In the genomic region with DNA sequence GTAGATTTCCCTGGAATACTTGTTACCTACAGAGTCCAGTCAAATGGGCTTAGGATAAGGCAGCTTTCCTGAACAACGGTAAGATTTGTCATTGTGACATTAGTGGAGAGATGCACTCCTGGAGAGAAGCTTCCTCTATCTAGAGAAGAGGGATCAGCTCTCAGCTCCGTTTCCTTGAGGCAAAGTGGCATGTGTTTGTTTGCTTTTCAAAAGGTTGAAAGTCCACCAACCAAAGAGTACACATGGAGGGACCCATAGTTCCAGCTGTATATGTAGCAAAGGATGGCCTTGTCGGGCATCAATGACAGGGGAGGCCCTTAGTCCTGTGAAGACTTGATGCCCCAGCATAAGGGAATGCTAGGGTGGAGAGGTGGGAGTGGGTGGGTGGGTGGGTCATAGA, we compare ENCODE assay signal across 16 mouse cellular contexts.
DNase-seq lines count a peak whose midpoint lies in the region; ATAC-seq and TF ChIP-seq lines count a peak whose summit lies in the region.
"Had no signal": no experiment of that assay in that cellular context is flagged by ENCODE, and none has a peak within 500 bp of the region (broad histone marks: within the 10 kb centered on the region; RNA-seq: fewer than 3 reads in every experiment).

No protein-coding gene starts in this region.

- H3K4me3 ChIP-seq in liver, postnatal 0 days (ENCODE audit: low read depth, low read length): no peak overlapping the region
- H3K4me3 ChIP-seq in liver, embryonic 11.5 days (ENCODE audit: low read depth, low read length): no peak overlapping the region
- H3K4me3 ChIP-seq in midbrain, embryonic 11.5 days (ENCODE audit: low read depth, low read length): no peak overlapping the region
- H3K4me3 ChIP-seq in midbrain, embryonic 10.5 days: no peak overlapping the region
- no peak overlapping the region for H3K4me3 ChIP-seq in intestine, postnatal 0 days (ENCODE audit: low read depth, low read length)
- H3K4me3 ChIP-seq: embryonic facial prominence, embryonic 13.5 days; forebrain, embryonic 13.5 days; heart, embryonic 12.5 days had no signal

- peak overlapping the region; percentile 8; the same call in 1 of the 2 replicates for H3K4me2 ChIP-seq in liver, postnatal 0 days (ENCODE audit: low read depth, low read length)
- H3K4me2 ChIP-seq in liver, embryonic 11.5 days: no peak overlapping the region
- H3K4me2 ChIP-seq in midbrain, embryonic 11.5 days: no peak overlapping the region
- no peak overlapping the region for H3K4me2 ChIP-seq in intestine, postnatal 0 days (replicated peaks; ENCODE audit: low read depth)
- H3K4me2 ChIP-seq: embryonic facial prominence, embryonic 13.5 days; forebrain, embryonic 13.5 days; heart, embryonic 12.5 days had no signal

- H3K27ac ChIP-seq in liver, postnatal 0 days (ENCODE audit: low read depth): no peak overlapping the region
- H3K27ac ChIP-seq in liver, embryonic 11.5 days (ENCODE audit: low read depth, low read length): no peak overlapping the region
- H3K27ac ChIP-seq in midbrain, embryonic 11.5 days (ENCODE audit: low read depth, low read length): no peak overlapping the region
- H3K27ac ChIP-seq in midbrain, embryonic 10.5 days (replicated peaks): no peak overlapping the region; the same call in 1 of the 2 replicates
- H3K27ac ChIP-seq in intestine, postnatal 0 days (ENCODE audit: low read depth, low read length): no peak overlapping the region
- H3K27ac ChIP-seq: forebrain, embryonic 13.5 days had no signal

- 48% methylated on average over 3 of the region's 3 CpGs for WGBS in liver, postnatal 0 days (ENCODE audit: insufficient replicate concordance)
- WGBS in liver, embryonic 11.5 days: 52% methylated on average over 3 of the region's 3 CpGs
- WGBS in midbrain, embryonic 11.5 days: 69% methylated on average over 3 of the region's 3 CpGs
- 67% methylated on average over 3 of the region's 3 CpGs for WGBS in midbrain, embryonic 10.5 days
- 37% methylated on average over 3 of the region's 3 CpGs for WGBS in intestine, postnatal 0 days

- TF ChIP-seq CTCF in liver, postnatal 0 days (IDR thresholded peaks at IDR 0.05; ENCODE audit: low read depth): no peak
- no peak for TF ChIP-seq CTCF in intestine, postnatal 0 days (IDR thresholded peaks at IDR 0.05; ENCODE audit: low read depth)

- no peak for TF ChIP-seq EP300 in liver, postnatal 0 days (IDR thresholded peaks at IDR 0.05; ENCODE audit: low read depth)

- H3K9ac ChIP-seq in liver, postnatal 0 days (replicated peaks): no peak overlapping the region
- no peak overlapping the region for H3K9ac ChIP-seq in liver, embryonic 11.5 days (ENCODE audit: low read depth, low read length)
- no peak overlapping the region for H3K9ac ChIP-seq in midbrain, embryonic 11.5 days (ENCODE audit: low read length)
- H3K9ac ChIP-seq in intestine, postnatal 0 days (ENCODE audit: low read depth, low read length): no peak overlapping the region
- H3K9ac ChIP-seq: embryonic facial prominence, embryonic 13.5 days; forebrain, embryonic 13.5 days; forebrain, postnatal 0 days; heart, embryonic 12.5 days had no signal

- DNase-seq in liver, postnatal 0 days: no peak
- no peak for DNase-seq in liver, embryonic 11.5 days (ENCODE audit: low spot score)
- DNase-seq in midbrain, embryonic 11.5 days (ENCODE audit: low spot score, missing footprints): peak; percentile 69
- no peak for DNase-seq in midbrain, embryonic 10.5 days (ENCODE audit: low spot score)
- no peak for DNase-seq in adrenal gland, postnatal 36 days
- DNase-seq: adrenal gland, postnatal 10 days; cerebellum, adult 11-12 months; cerebellum, adult 9-10 months; cerebellum, postnatal 25 days; forebrain, postnatal 0 days; gastrocnemius, postnatal 14 days had no signal

- no peaks in the 10 kb centered on the region for H3K27me3 ChIP-seq in liver, postnatal 0 days (ENCODE audit: insufficient read depth, low read length)
- no peaks in the 10 kb centered on the region for H3K27me3 ChIP-seq in liver, embryonic 11.5 days (replicated peaks; ENCODE audit: control insufficient read depth, insufficient read depth, low read length)
- H3K27me3 ChIP-seq in midbrain, embryonic 11.5 days (ENCODE audit: control insufficient read depth, insufficient read depth, low read length): no peaks in the 10 kb centered on the region
- no peaks in the 10 kb centered on the region for H3K27me3 ChIP-seq in midbrain, embryonic 10.5 days (ENCODE audit: low read depth, poor library complexity, severe bottlenecking)
- H3K27me3 ChIP-seq in intestine, postnatal 0 days (replicated peaks; ENCODE audit: control insufficient read depth, insufficient read depth, low read length): no peaks in the 10 kb centered on the region
- H3K27me3 ChIP-seq: embryonic facial prominence, embryonic 13.5 days; forebrain, embryonic 13.5 days; heart, embryonic 12.5 days had no signal

- no peaks in the 10 kb centered on the region for H3K4me1 ChIP-seq in liver, postnatal 0 days (ENCODE audit: insufficient read depth)
- no peaks in the 10 kb centered on the region for H3K4me1 ChIP-seq in liver, embryonic 11.5 days (replicated peaks; ENCODE audit: control insufficient read depth, insufficient read depth, low read length)
- H3K4me1 ChIP-seq in midbrain, embryonic 11.5 days (ENCODE audit: control insufficient read depth, insufficient read depth, low read length): 0 out of 2 replicates have a peak, but pooled peaks cover 7% of the 10 kb centered on the region
- peaks cover 24% of the 10 kb centered on the region for H3K4me1 ChIP-seq in midbrain, embryonic 10.5 days
- H3K4me1 ChIP-seq in intestine, postnatal 0 days (replicated peaks; ENCODE audit: control insufficient read depth, insufficient read depth, low read length): no peaks in the 10 kb centered on the region

- no peaks in the 10 kb centered on the region for H3K9me3 ChIP-seq in liver, postnatal 0 days (ENCODE audit: low read length)
- H3K9me3 ChIP-seq in liver, embryonic 11.5 days (ENCODE audit: control insufficient read depth, low read length): no peaks in the 10 kb centered on the region
- H3K9me3 ChIP-seq in midbrain, embryonic 11.5 days (ENCODE audit: control insufficient read depth, low read length): no peaks in the 10 kb centered on the region
- no peaks in the 10 kb centered on the region for H3K9me3 ChIP-seq in midbrain, embryonic 10.5 days (replicated peaks)
- H3K9me3 ChIP-seq in intestine, postnatal 0 days (ENCODE audit: control insufficient read depth): no peaks in the 10 kb centered on the region
- H3K9me3 ChIP-seq: embryonic facial prominence, embryonic 13.5 days; forebrain, embryonic 13.5 days; heart, embryonic 12.5 days had no signal

- no peaks in the 10 kb centered on the region for H3K36me3 ChIP-seq in liver, postnatal 0 days (replicated peaks; ENCODE audit: insufficient read depth, low read length)
- no peaks in the 10 kb centered on the region for H3K36me3 ChIP-seq in liver, embryonic 11.5 days (ENCODE audit: control insufficient read depth, insufficient read depth, low read length)
- H3K36me3 ChIP-seq in midbrain, embryonic 11.5 days (ENCODE audit: control insufficient read depth, insufficient read depth, low read length): no peaks in the 10 kb centered on the region
- H3K36me3 ChIP-seq in midbrain, embryonic 10.5 days: no peaks in the 10 kb centered on the region
- no peaks in the 10 kb centered on the region for H3K36me3 ChIP-seq in intestine, postnatal 0 days (ENCODE audit: control insufficient read depth, insufficient read depth)
- H3K36me3 ChIP-seq: embryonic facial prominence, embryonic 13.5 days; heart, embryonic 12.5 days had no signal

- peak; percentile 55; the same call in 1 of the 2 replicates for ATAC-seq in liver, postnatal 0 days
- ATAC-seq in liver, embryonic 11.5 days (replicated peaks; ENCODE audit: low FRiP score): no peak
- no peak for ATAC-seq in midbrain, embryonic 11.5 days (ENCODE audit: low FRiP score)
- ATAC-seq in intestine, postnatal 0 days: peak; percentile 28; the same call in 1 of the 2 replicates
- no peak for ATAC-seq in monocyte, adult 5-6 weeks (replicated peaks; ENCODE audit: insufficient number of reproducible peaks, low FRiP score, low TSS enrichment, poor library complexity, severe bottlenecking)
- ATAC-seq: forebrain, embryonic 13.5 days; forebrain, postnatal 0 days had no signal

Comparison
In these comparisons a context has a peak if more than half of its experiments do, and no peak if none do; other contexts are left out.
1. ATAC-seq: peak in liver, postnatal 0 days (single experiment) and intestine, postnatal 0 days (single experiment); none in liver, embryonic 11.5 days (single experiment), midbrain, embryonic 11.5 days (single experiment) and monocyte, adult 5-6 weeks (single experiment).